Mouse (Mus musculus): ENCODE results near the gene Il27ra. TPM values are rescaled to one million over a fixed set of nuclear protein-coding genes. Genes with fewer than 3 reads are reported as not detected.
A peak's percentile ranks its signal among the peaks of the same experiment; 100 is the strongest.

The Il27ra gene
- polyA plus RNA-seq, 1 experiment: 1.1 TPM

- Histone ChIP-seq H3K4me1 (ENCODE audit: control insufficient read depth, insufficient read depth, low read length) (no peaks in the 10 kb centered on the region), H3K27ac (ENCODE audit: insufficient read depth, low read length) (no peak overlapping the region), H3K4me3 (ENCODE audit: insufficient read depth, low read length) (no peak overlapping the region)
- TF ChIP-seq CTCF (IDR thresholded peaks at IDR 0.05; ENCODE audit: borderline replicate concordance, insufficient read depth, low read length): no peak
Observed at GRCm38 (mm10) chr8:84052746-84053145, 10.4 kb upstream of the Il27ra start.

- Histone ChIP-seq H3K27ac (ENCODE audit: insufficient read depth, low read length) (no peak overlapping the region), H3K4me1 (ENCODE audit: control insufficient read depth, insufficient read depth, low read length) (no peaks in the 10 kb centered on the region), H3K4me3 (ENCODE audit: insufficient read depth, low read length) (no peak overlapping the region)
- TF ChIP-seq CTCF (IDR thresholded peaks at IDR 0.05; ENCODE audit: borderline replicate concordance, insufficient read depth, low read length): no peak
- TF ChIP-seq POLR2A (IDR thresholded peaks at IDR 0.05; ENCODE audit: low read depth, low read length): no peak
Observed at GRCm38 (mm10) chr8:84048171-84048570, 5.8 kb upstream of the Il27ra start.

- Histone ChIP-seq H3K4me1 (ENCODE audit: control insufficient read depth, insufficient read depth, low read length) (no peaks in the 10 kb centered on the region), H3K27ac (ENCODE audit: insufficient read depth, low read length) (no peak overlapping the region), H3K4me3 (ENCODE audit: insufficient read depth, low read length) (no peak overlapping the region)
- no peak for TF ChIP-seq POLR2A (IDR thresholded peaks at IDR 0.05; ENCODE audit: low read depth, low read length)
- no peak for TF ChIP-seq CTCF (IDR thresholded peaks at IDR 0.05; ENCODE audit: borderline replicate concordance, insufficient read depth, low read length)
Observed at GRCm38 (mm10) chr8:84046505-84046904, 4.1 kb upstream of the Il27ra start.

DNA sequence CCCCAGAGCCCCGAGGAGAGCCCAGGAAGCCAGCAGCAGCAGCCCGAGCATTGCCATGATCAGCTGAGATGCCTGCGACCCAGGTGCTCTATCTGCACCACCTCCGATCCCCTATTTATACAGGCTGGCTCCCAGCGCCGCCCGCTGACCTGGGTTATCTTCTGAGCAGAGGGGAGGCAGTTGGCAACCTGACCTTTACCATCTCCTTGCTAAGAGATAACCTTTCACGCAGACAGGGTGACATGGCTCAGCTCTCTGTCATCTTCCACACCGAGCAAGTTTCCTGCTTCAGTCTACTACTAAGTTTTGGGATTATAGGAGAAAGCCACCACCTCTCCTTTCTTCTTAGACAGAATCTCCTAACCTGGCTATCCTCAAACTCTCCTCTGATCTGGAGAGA, 2.5 kb upstream of the Il27ra start, which contains the start of gene Rln3:
Rln3 (minus strand) TSS at position 101 of the 400 bp plus-strand sequence.
- H3K27ac ChIP-seq (ENCODE audit: insufficient read depth, low read length): no peak within 1 kb of the TSS
- H3K4me3 ChIP-seq (ENCODE audit: insufficient read depth, low read length): no peak within 1 kb of the TSS

GRCm38 (mm10) chr8:84044103-84044502, 1.7 kb upstream of the Il27ra start:
- H3K27ac ChIP-seq (ENCODE audit: insufficient read depth, low read length): no peak overlapping the region
- peaks cover 2% of the 10 kb centered on the region; the same call in 1 of the 2 replicates for H3K4me1 ChIP-seq (ENCODE audit: control insufficient read depth, insufficient read depth, low read length)
- H3K4me3 ChIP-seq (ENCODE audit: insufficient read depth, low read length): no peak overlapping the region
- no peak for TF ChIP-seq POLR2A (IDR thresholded peaks at IDR 0.05; ENCODE audit: low read depth, low read length)
- TF ChIP-seq CTCF (IDR thresholded peaks at IDR 0.05; ENCODE audit: borderline replicate concordance, insufficient read depth, low read length): no peak; the same call in 1 of the 2 replicates

More for the DNA sequence above, 2.5 kb upstream of the Il27ra start, which contains the start of gene Rln3:
- peaks cover 1% of the 10 kb centered on the region; the same call in 1 of the 2 replicates for H3K4me1 ChIP-seq (ENCODE audit: control insufficient read depth, insufficient read depth, low read length)
- TF ChIP-seq CTCF (IDR thresholded peaks at IDR 0.05; ENCODE audit: borderline replicate concordance, insufficient read depth, low read length) (no peak), POLR2A (IDR thresholded peaks at IDR 0.05; ENCODE audit: low read depth, low read length) (no peak)

DNA sequence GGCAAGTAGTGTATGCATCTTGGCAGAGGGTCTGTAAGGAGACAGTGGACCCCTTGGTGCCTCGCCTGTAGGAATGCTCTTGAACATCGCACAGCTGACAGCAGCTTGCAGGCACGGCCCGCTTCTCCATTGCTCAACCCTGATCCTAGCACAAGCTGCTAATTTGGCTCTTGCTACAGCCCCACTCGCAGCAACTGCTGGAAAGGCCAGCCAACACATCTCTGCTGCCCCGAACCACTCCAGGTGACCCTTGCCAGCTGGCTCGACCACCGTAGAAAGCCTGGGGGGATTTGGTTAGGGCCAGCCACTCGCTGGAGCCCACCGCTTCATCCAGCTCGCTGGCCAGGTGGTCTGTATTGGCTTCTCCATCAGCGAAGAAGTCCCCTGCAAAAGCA, 556 bp upstream of the Il27ra start:
- Histone ChIP-seq H3K27ac (ENCODE audit: insufficient read depth, low read length) (no peak overlapping the region), H3K4me1 (ENCODE audit: control insufficient read depth, insufficient read depth, low read length) (peaks cover 2% of the 10 kb centered on the region; the same call in 1 of the 2 replicates), H3K4me3 (ENCODE audit: insufficient read depth, low read length) (no peak overlapping the region)
- TF ChIP-seq POLR2A (IDR thresholded peaks at IDR 0.05; ENCODE audit: low read depth, low read length): no peak
- TF ChIP-seq CTCF (IDR thresholded peaks at IDR 0.05; ENCODE audit: borderline replicate concordance, insufficient read depth, low read length): no peak

DNA sequence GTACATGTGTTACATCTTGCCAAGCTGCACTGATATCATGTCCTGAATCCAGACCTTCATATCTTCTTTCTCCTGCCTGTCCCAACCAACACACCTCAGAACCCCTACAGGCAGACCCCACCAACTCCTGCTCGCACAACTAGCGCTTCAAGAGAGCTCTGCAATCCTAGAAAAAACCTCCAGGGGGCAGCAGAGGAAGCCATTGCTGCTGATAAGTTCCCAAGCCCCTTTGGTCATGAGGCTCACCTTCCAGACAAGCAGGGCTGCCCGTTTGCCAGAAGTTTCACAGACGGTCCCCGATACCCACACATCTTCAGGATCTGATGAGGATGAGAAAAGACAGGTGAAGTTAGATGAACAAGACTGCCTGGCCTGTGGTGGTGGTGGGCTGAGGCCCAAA, 3.3 kb downstream of the Il27ra start:
- peaks cover 2% of the 10 kb centered on the region; the same call in 1 of the 2 replicates for H3K4me1 ChIP-seq (ENCODE audit: control insufficient read depth, insufficient read depth, low read length)
- TF ChIP-seq POLR2A (IDR thresholded peaks at IDR 0.05; ENCODE audit: low read depth, low read length): no peak
- TF ChIP-seq CTCF (IDR thresholded peaks at IDR 0.05; ENCODE audit: borderline replicate concordance, insufficient read depth, low read length): 0 out of 2 replicates have a peak, but pooled peaks have one; percentile 10
- H3K4me3 ChIP-seq (ENCODE audit: insufficient read depth, low read length): no peak overlapping the region
- H3K27ac ChIP-seq (ENCODE audit: insufficient read depth, low read length): no peak overlapping the region

- peaks cover 9% of the 10 kb centered on the region for H3K4me1 ChIP-seq (ENCODE audit: control insufficient read depth, insufficient read depth, low read length)
- no peak overlapping the region for H3K27ac ChIP-seq (ENCODE audit: insufficient read depth, low read length)
- no peak for TF ChIP-seq CTCF (IDR thresholded peaks at IDR 0.05; ENCODE audit: borderline replicate concordance, insufficient read depth, low read length)
- TF ChIP-seq POLR2A (IDR thresholded peaks at IDR 0.05; ENCODE audit: low read depth, low read length): no peak
- H3K4me3 ChIP-seq (ENCODE audit: insufficient read depth, low read length): no peak overlapping the region
Observed at GRCm38 (mm10) chr8:84038015-84038414, 4.4 kb downstream of the Il27ra start.

GRCm38 (mm10) chr8:84032777-84033176, 9.6 kb downstream of the Il27ra start:
- H3K27ac ChIP-seq (ENCODE audit: insufficient read depth, low read length): peak overlapping the region; percentile 75
- peaks cover 12% of the 10 kb centered on the region for H3K4me1 ChIP-seq (ENCODE audit: control insufficient read depth, insufficient read depth, low read length)
- TF ChIP-seq CTCF (IDR thresholded peaks at IDR 0.05; ENCODE audit: borderline replicate concordance, insufficient read depth, low read length) (no peak), POLR2A (IDR thresholded peaks at IDR 0.05; ENCODE audit: low read depth, low read length) (no peak)
- no peak overlapping the region for H3K4me3 ChIP-seq (ENCODE audit: insufficient read depth, low read length)

GRCm38 (mm10) chr8:84029272-84029671, 13.1 kb downstream of the Il27ra start:
- no peak overlapping the region for H3K4me3 ChIP-seq (ENCODE audit: insufficient read depth, low read length)
- peaks cover 12% of the 10 kb centered on the region for H3K4me1 ChIP-seq (ENCODE audit: control insufficient read depth, insufficient read depth, low read length)
- no peak overlapping the region for H3K27ac ChIP-seq (ENCODE audit: insufficient read depth, low read length)
- TF ChIP-seq CTCF (IDR thresholded peaks at IDR 0.05; ENCODE audit: borderline replicate concordance, insufficient read depth, low read length) (no peak), POLR2A (IDR thresholded peaks at IDR 0.05; ENCODE audit: low read depth, low read length) (no peak)

All from embryonic fibroblast, embryonic 13.5 days (primary cell).